Mouse (Mus musculus): ENCODE measurements around the gene Ndufc1. TPM values are rescaled to one million over a fixed set of nuclear protein-coding genes. Genes with fewer than 3 reads are reported as not detected.

Ndufc1 gene
- 10 to 100 TPM; 56.3 to 67.2 TPM for total RNA-seq (2023)

GRCm38 (mm10) chr3:51408561-51409183 lies at the start of gene Ndufc1:
Gene Ndufc1 (minus strand): TSS chr3:51408988.

DNA sequence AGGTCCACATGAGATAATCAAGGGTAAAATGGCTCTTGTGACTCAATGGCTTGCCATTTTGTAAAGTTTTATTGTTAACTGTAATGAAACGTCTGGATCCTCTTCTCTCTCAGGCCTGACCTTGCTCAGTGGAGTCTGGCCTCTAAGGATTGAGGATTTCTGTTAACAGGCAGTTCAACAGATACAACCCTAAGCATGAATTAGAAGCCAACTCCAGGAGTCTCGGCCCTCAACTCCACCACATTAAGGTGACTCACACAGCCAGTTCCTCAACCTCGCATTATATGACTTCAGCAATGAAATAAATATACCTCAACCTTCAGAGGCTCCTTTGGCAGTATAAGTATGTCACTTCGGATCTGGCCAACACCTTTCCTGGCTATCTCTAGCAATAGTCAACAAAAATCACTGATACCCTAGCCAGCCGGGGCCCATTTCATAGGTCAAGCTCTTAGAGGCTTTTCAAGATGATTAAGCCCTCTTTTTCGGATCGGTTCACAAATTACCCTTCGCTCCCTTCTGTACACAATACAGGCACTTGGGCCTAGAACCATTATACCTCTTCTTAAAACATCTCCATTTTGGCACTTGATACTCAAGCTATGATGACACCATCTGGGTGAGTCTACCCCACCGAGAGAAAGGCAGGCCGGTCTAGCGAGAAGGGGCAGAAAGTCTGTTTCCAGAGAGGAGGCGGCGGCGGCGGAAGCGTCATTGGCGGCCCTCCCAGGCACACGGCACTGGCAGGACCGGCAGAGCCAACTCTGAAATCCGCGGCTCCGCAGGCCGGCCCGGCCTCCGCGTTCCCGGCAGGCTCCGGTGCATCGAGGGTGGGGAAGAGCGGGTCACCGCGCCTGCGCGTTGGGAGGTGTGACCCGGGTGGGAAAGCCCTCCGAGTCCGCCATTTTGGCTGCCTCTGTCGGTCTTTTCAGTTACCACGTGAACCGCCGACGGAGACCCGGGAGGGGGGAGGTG lies 6.6 kb upstream of the Ndufc1 start, which contains the start of gene Naa15:
Gene Naa15, plus strand, starts transcription at position 51 of the 975 bp plus-strand sequence.

DNA sequence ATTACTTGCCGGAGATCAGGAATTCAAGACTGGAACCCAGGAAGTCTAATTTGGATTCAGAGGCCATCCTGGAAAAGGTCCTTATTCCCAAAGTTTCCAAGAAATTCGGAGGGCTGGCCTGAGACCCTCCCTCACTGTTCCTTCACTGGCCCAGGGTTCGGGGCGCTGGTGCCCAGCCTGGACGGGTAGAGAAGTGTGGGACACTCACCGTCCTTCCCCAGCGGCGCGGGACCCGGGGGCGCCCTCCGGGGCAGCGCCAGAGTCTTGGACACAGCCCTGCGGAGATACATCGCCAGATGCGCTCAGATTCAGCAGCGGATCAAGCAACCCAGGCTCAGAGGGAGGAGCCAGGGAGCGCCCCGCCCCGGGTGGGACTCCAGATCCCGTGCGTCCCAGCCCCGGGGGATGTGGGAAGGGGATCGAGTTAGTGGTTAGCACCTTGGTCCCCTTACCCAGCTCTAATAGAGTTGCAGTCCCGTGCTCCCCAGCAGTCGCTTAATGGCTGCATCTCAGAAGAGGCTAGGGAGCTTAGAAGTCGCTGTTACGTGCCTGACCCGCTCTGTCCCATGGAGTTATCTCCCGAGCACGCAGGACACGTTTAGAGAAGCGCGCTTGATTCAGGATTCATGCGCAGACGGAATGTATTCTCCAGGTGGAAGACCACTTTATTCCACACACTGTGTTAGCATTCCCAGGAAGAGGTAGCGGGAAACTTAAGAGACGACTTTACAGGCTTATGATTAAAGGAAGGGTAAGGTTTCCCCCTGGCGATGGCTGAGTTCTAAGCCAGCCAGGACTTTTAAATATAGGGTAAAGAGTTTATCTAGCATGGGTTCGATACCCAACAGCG lies 12.3 kb downstream of the Ndufc1 start, which contains the start of gene Mgarp:
Gene Mgarp, minus strand, starts transcription at position 520 of the 850 bp plus-strand sequence.

Other genes with a start within 250 kb of the Ndufc1 start
- 10 to 100 TPM; 13.9 to 17.1 TPM for gene Noct, start 184.5 kb downstream of the Ndufc1 start, total RNA-seq (2023)
- gene Elf2, start 68.3 kb downstream of the Ndufc1 start, total RNA-seq (2023) = 10 to 100 TPM; 80.6 to 83.8 TPM
- not detected for gene Mgarp, start 12.2 kb downstream of the Ndufc1 start, total RNA-seq (2023)
- gene Naa15, start 6.2 kb upstream of the Ndufc1 start, total RNA-seq (2023) = 10 to 100 TPM; 31.2 to 41.8 TPM
- gene Rab33b, start 74.9 kb upstream of the Ndufc1 start, total RNA-seq (2023) = 10 to 100 TPM; 23.6 to 28.1 TPM
- gene Setd7, start 151.9 kb upstream of the Ndufc1 start, total RNA-seq (2023) = 10 to 100 TPM; 42.7 to 48.2 TPM

All from neutrophil, adult 59 days (primary cell).